Mouse (Mus musculus) lung, embryonic 14.5 days (tissue): ENCODE measurements at regions not wholly inside any gene's neighbourhood (a gene's known extent, or its start where the extent isn't known, plus 50 kb on each side); places are given as distances from the start of the nearest gene placed in this dataset.

Source experiments
- ATAC-seq: fragments of 200-750 bp; cut with Nextera tagmentation; 2 replicates; pipeline ENCODE4 v1.8.0; 2017; ENCODE audit warnings: mild to moderate bottlenecking, moderate TSS enrichment, moderate library complexity; ENCODE audit not compliant: insufficient read depth
- DNase-seq: peaks from one replicate; pipeline ENCODE4 v3.0.0-alpha.2; 2015
- H3K27ac ChIP-seq: fragments of 300-500 bp; sonication (generic); 2 replicates; pipeline ENCODE4 v1.5.1; 2014; ENCODE audit warnings: low read depth, mild to moderate bottlenecking, moderate library complexity
- H3K27me3 ChIP-seq: fragments of 300-500 bp; sonication (generic); 2 replicates; pipeline ENCODE4 v1.6.1; 2014; ENCODE audit warnings: low read length, control low read depth; ENCODE audit not compliant: insufficient read depth
- H3K36me3 ChIP-seq: fragments of 300-500 bp; sonication (generic); 2 replicates; pipeline ENCODE4 v1.6.1; 2014; ENCODE audit warnings: control low read depth; ENCODE audit not compliant: insufficient read depth
- H3K4me1 ChIP-seq: fragments of 300-500 bp; sonication (generic); 2 replicates; pipeline ENCODE4 v1.6.1; 2014; ENCODE audit warnings: antibody characterized with exemption, control low read depth; ENCODE audit not compliant: insufficient read depth
- H3K4me2 ChIP-seq: fragments of 300-500 bp; sonication (generic); 2 replicates; pipeline ENCODE4 v1.6.1; 2014; ENCODE audit warnings: mild to moderate bottlenecking
- H3K4me3 ChIP-seq: fragments of 300-500 bp; sonication (generic); 2 replicates; pipeline ENCODE4 v1.5.1; 2014; ENCODE audit warnings: low read depth, low read length
- H3K9ac ChIP-seq: fragments of 300-500 bp; sonication (generic); 2 replicates; pipeline ENCODE4 v1.6.1; 2014
- H3K9me3 ChIP-seq: fragments of 300-500 bp; sonication (generic); 2 replicates; pipeline ENCODE4 v1.6.1; 2016; ENCODE audit warnings: low read depth, low read length, control low read depth
- CTCF ChIP-seq: IDR thresholded peaks from 2 replicates; pipeline ENCODE4 v1.5.1; 2016; ENCODE audit warnings: antibody characterized with exemption, low read depth
- WGBS: fragments of 180-500 bp; shearing (Covaris S2); extraction: QIAGEN DNeasy Blood & Tissue Kit; methylation state at CpG from one replicate; pipeline ENCODE4 v1.1.7; 2014; 5-methylcytosine and 5-hydroxymethylcytosine counted together

- peak; percentile 26; the same call in 1 of the 2 replicates for TF ChIP-seq CTCF
- no peaks in the 10 kb centered on the region for H3K9me3 ChIP-seq
- peak overlapping the region; percentile 50 for H3K4me3 ChIP-seq
- no peaks in the 10 kb centered on the region for H3K4me1 ChIP-seq
- H3K4me2 ChIP-seq: peak overlapping the region; percentile 65
- DNase-seq (no peak), ATAC-seq (peak; percentile 16)
- H3K27ac ChIP-seq: peak overlapping the region; percentile 93
- no peaks in the 10 kb centered on the region for H3K36me3 ChIP-seq
- WGBS: under 1% methylated on average over 9 of the region's 9 CpGs
- no peaks in the 10 kb centered on the region for H3K27me3 ChIP-seq
- H3K9ac ChIP-seq: peak overlapping the region; percentile 64
Observed at GRCm38 (mm10) chr7:58398558-58399144, 257.3 kb upstream of the Atp10a start.

- Histone ChIP-seq H3K9ac (peak overlapping the region; percentile 64), H3K4me2 (peak overlapping the region; percentile 65), H3K4me3 (peak overlapping the region; percentile 50), H3K4me1 (no peaks in the 10 kb centered on the region), H3K27ac (peak overlapping the region; percentile 93), H3K36me3 (no peaks in the 10 kb centered on the region), H3K27me3 (no peaks in the 10 kb centered on the region), H3K9me3 (no peaks in the 10 kb centered on the region)
- TF ChIP-seq CTCF: no peak; the same call in 1 of the 2 replicates
- DNase-seq (peak; percentile 99), ATAC-seq (peak; percentile 99)
- WGBS: under 1% methylated on average over 21 of the region's 21 CpGs
Observed at GRCm38 (mm10) chr7:58399145-58399604, 256.8 kb upstream of the Atp10a start.

DNA sequence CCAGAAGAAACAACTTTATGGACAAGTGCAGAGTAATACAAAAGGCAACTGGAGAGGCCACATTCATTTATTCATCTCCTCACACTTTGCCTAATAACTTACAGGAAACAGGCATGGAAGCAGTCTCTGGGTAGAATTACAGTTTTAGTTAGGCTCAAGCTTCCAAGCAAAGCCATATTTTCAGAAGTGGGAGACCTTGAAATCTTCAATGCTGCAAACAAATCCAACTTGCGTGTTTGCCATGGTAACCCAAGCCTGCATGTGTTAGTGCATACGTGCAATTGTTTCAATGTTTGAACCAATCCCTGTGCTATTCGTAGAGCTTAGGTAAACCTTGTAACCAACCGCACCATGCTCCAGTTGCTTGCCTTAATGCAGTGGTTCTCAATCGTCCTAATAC lies 256.3 kb upstream of the Atp10a start:
- WGBS: 28% methylated on average over 5 of the region's 5 CpGs
- Histone ChIP-seq H3K4me2 (peak overlapping the region; percentile 65), H3K27me3 (no peaks in the 10 kb centered on the region), H3K36me3 (no peaks in the 10 kb centered on the region), H3K4me3 (peak overlapping the region; percentile 50), H3K9ac (peak overlapping the region; percentile 45), H3K9me3 (no peaks in the 10 kb centered on the region), H3K27ac (0 out of 2 replicates have a peak overlapping the region, but pooled peaks have one; percentile 18), H3K4me1 (no peaks in the 10 kb centered on the region)
- DNase-seq: peak; percentile 28
- ATAC-seq: peak; percentile 9; the same call in 1 of the 2 replicates
- no peak for TF ChIP-seq CTCF

- Histone ChIP-seq H3K9ac (no peak overlapping the region), H3K4me2 (no peak overlapping the region), H3K9me3 (no peaks in the 10 kb centered on the region), H3K4me3 (no peak overlapping the region), H3K36me3 (no peaks in the 10 kb centered on the region), H3K27me3 (no peaks in the 10 kb centered on the region), H3K4me1 (no peaks in the 10 kb centered on the region), H3K27ac (no peak overlapping the region)
- TF ChIP-seq CTCF: no peak
- DNase-seq (no peak), ATAC-seq (no peak)
- whole genome bisulfite sequencing: 34% methylated on average over 1 of the region's 1 CpGs
Observed at GRCm38 (mm10) chr7:58400594-58400993, 255.4 kb upstream of the Atp10a start.

- TF ChIP-seq CTCF: no peak
- Histone ChIP-seq H3K27ac (no peak overlapping the region), H3K9ac (no peak overlapping the region), H3K4me1 (no peaks in the 10 kb centered on the region), H3K4me3 (no peak overlapping the region), H3K9me3 (no peaks in the 10 kb centered on the region), H3K36me3 (no peaks in the 10 kb centered on the region), H3K4me2 (no peak overlapping the region), H3K27me3 (no peaks in the 10 kb centered on the region)
- ATAC-seq (no peak), DNase-seq (no peak)
- 8% methylated on average over 2 of the region's 2 CpGs for WGBS
Observed at GRCm38 (mm10) chr7:58436888-58437625, 218.9 kb upstream of the Atp10a start.

- ATAC-seq: no peak
- 75% methylated on average over 1 of the region's 1 CpGs for WGBS
Observed at GRCm38 (mm10) chr7:58442535-58443184, 213.3 kb upstream of the Atp10a start.

GRCm38 (mm10) chr7:58443297-58443696 lies 212.7 kb upstream of the Atp10a start:
- Histone ChIP-seq H3K4me2 (no peak overlapping the region), H3K27ac (no peak overlapping the region), H3K9me3 (no peaks in the 10 kb centered on the region), H3K27me3 (no peaks in the 10 kb centered on the region), H3K4me1 (no peaks in the 10 kb centered on the region), H3K36me3 (no peaks in the 10 kb centered on the region), H3K4me3 (no peak overlapping the region), H3K9ac (no peak overlapping the region)
- ATAC-seq (no peak), DNase-seq (no peak)
- 79% methylated on average over 3 of the region's 3 CpGs for WGBS
- TF ChIP-seq CTCF: no peak

More at GRCm38 (mm10) chr7:58442535-58443184, 213.3 kb upstream of the Atp10a start:
- no peaks in the 10 kb centered on the region for H3K36me3 ChIP-seq
- no peak for TF ChIP-seq CTCF
- no peak overlapping the region for H3K4me3 ChIP-seq
- DNase-seq: no peak
- no peaks in the 10 kb centered on the region for H3K9me3 ChIP-seq
- no peak overlapping the region for H3K4me2 ChIP-seq
- no peak overlapping the region for H3K9ac ChIP-seq
- no peaks in the 10 kb centered on the region for H3K27me3 ChIP-seq
- no peak overlapping the region for H3K27ac ChIP-seq
- no peaks in the 10 kb centered on the region for H3K4me1 ChIP-seq
